Mouse (Mus musculus): ENCODE measurements around the gene Nab2. TPM values are rescaled to one million over a fixed set of nuclear protein-coding genes. Genes with fewer than 3 reads are reported as not detected.

Nab2 gene
- total and polyA plus RNA-seq, 3 experiments: 29.1 to 37.1 TPM; not detected in 1

- TF ChIP-seq EP300 (IDR thresholded peaks at IDR 0.05; ENCODE audit: low read depth in 1 of 2, low read length in 2 of 2) (peak in 1 of 2 experiments; percentile 84; a peak in 3 of 4 replicates), CTCF (IDR thresholded peaks at IDR 0.05 in 2 of 3, conservative IDR thresholded peaks at IDR 0.05 in 1 of 3; ENCODE audit: control insufficient read depth in 1 of 3, insufficient read depth in 1 of 3, low read depth in 2 of 3, low read length in 3 of 3, poor library complexity in 1 of 3, severe bottlenecking in 1 of 3) (peak in 2 of 3 experiments; percentile 40 to 57; a peak in 4 of 6 replicates), ZC3H11A (IDR thresholded peaks at IDR 0.05; ENCODE audit: low read depth, low read length) (no peak; the same call in 1 of the 2 replicates), JUND (IDR thresholded peaks at IDR 0.05; ENCODE audit: low read depth, low read length) (no peak), E2F4 (IDR thresholded peaks at IDR 0.05; ENCODE audit: borderline replicate concordance, low read depth, low read length) (no peak), ETS1 (IDR thresholded peaks at IDR 0.05; ENCODE audit: low read depth, low read length) (peak; percentile 68)
Measured at GRCm38 (mm10) chr10:127668093-127669050, at the start of gene Nab2 (continued).

- TF ChIP-seq NRF1 (IDR thresholded peaks at IDR 0.05; ENCODE audit: insufficient read depth, low read depth, low read length, poor library complexity, severe bottlenecking): no peak
- no peak for TF ChIP-seq POLR2AphosphoS2 (IDR thresholded peaks at IDR 0.05; ENCODE audit: low read length)
- no peak for TF ChIP-seq CHD2 (IDR thresholded peaks at IDR 0.05; ENCODE audit: low read length)
- no peak for TF ChIP-seq RCOR1 (IDR thresholded peaks at IDR 0.05; ENCODE audit: low read depth, low read length)
- no peak for TF ChIP-seq JUND (IDR thresholded peaks at IDR 0.05; ENCODE audit: low read depth, low read length)
- TF ChIP-seq MYB (IDR thresholded peaks at IDR 0.05; ENCODE audit: low read depth, low read length): no peak
- no peaks in the 10 kb centered on the region for H3K79me2 ChIP-seq (ENCODE audit: control insufficient read depth, insufficient read depth, low read length, poor library complexity)
- H3K9me3 ChIP-seq (replicated peaks; ENCODE audit: insufficient read depth, low read length): no peaks in the 10 kb centered on the region
- H3K4me1 ChIP-seq (ENCODE audit: control insufficient read depth in 1 of 2, insufficient read depth in 2 of 2, low read length in 2 of 2): no peaks in the 10 kb centered on the region
- DNase-seq (ENCODE audit: low read depth, low spot score): no peak
- no peak overlapping the region for H3K9ac ChIP-seq (ENCODE audit: control insufficient read depth, low read depth, low read length, poor library complexity, severe bottlenecking)
- no peak overlapping the region for H3K4me3 ChIP-seq (ENCODE audit: control insufficient read depth in 1 of 2, insufficient read depth in 1 of 2, low read depth in 2 of 2, low read length in 2 of 2)
- H3K36me3 ChIP-seq (ENCODE audit: control insufficient read depth in 1 of 2, insufficient read depth in 2 of 2, low read length in 2 of 2): no peaks in the 10 kb centered on the region
- no peak overlapping the region for H3K27ac ChIP-seq (ENCODE audit: control insufficient read depth, low read depth, low read length)
- H3K27me3 ChIP-seq (ENCODE audit: control insufficient read depth in 1 of 2, insufficient read depth in 2 of 2, low read length in 2 of 2): no peaks in the 10 kb centered on the region
Measured at GRCm38 (mm10) chr10:127712736-127713135, 44.4 kb upstream of the Nab2 start.

GRCm38 (mm10) chr10:127710331-127710730, 42.0 kb upstream of the Nab2 start:
- Histone ChIP-seq H3K4me1 (ENCODE audit: control insufficient read depth in 1 of 2, insufficient read depth in 2 of 2, low read length in 2 of 2) (peaks cover 0 to 4% of the 10 kb centered on the region in 2 experiments; a peak in 2 of 4 replicates), H3K27ac (ENCODE audit: control insufficient read depth, low read depth, low read length) (no peak overlapping the region), H3K79me2 (ENCODE audit: control insufficient read depth, insufficient read depth, low read length, poor library complexity) (no peaks in the 10 kb centered on the region), H3K36me3 (ENCODE audit: control insufficient read depth in 1 of 2, insufficient read depth in 2 of 2, low read length in 2 of 2) (no peaks in the 10 kb centered on the region), H3K9me3 (replicated peaks; ENCODE audit: insufficient read depth, low read length) (no peaks in the 10 kb centered on the region), H3K9ac (ENCODE audit: control insufficient read depth, low read depth, low read length, poor library complexity, severe bottlenecking) (no peak overlapping the region), H3K4me3 (ENCODE audit: control insufficient read depth in 1 of 2, insufficient read depth in 1 of 2, low read depth in 2 of 2, low read length in 2 of 2) (no peak overlapping the region), H3K27me3 (ENCODE audit: control insufficient read depth in 1 of 2, insufficient read depth in 2 of 2, low read length in 2 of 2) (no peaks in the 10 kb centered on the region)
- DNase-seq (ENCODE audit: low read depth, low spot score): no peak
- no peak for TF ChIP-seq USF1 (IDR thresholded peaks at IDR 0.05; ENCODE audit: low read depth, low read length)
- no peak for TF ChIP-seq MAFK (IDR thresholded peaks at IDR 0.05; ENCODE audit: borderline replicate concordance, low read depth, low read length)
- TF ChIP-seq ZNF384 (IDR thresholded peaks at IDR 0.05; ENCODE audit: low read depth, low read length): no peak
- no peak for TF ChIP-seq ZC3H11A (IDR thresholded peaks at IDR 0.05; ENCODE audit: low read depth, low read length)
- no peak for TF ChIP-seq CHD2 (IDR thresholded peaks at IDR 0.05; ENCODE audit: low read length)
- TF ChIP-seq SIN3A (IDR thresholded peaks at IDR 0.05; ENCODE audit: low read length): no peak
- TF ChIP-seq HCFC1 (IDR thresholded peaks at IDR 0.05; ENCODE audit: low read depth, low read length): no peak
- TF ChIP-seq TAL1 (IDR thresholded peaks at IDR 0.05; ENCODE audit: low read length): no peak
- no peak for TF ChIP-seq CHD1 (IDR thresholded peaks at IDR 0.05; ENCODE audit: low read depth, low read length)
- no peak for TF ChIP-seq USF2 (IDR thresholded peaks at IDR 0.05; ENCODE audit: borderline replicate concordance in 1 of 2, insufficient read depth in 1 of 2, low read depth in 1 of 2, low read length in 2 of 2)
- no peak for TF ChIP-seq KAT2A (conservative IDR thresholded peaks at IDR 0.05; ENCODE audit: low read depth, low read length)
- TF ChIP-seq POLR2A (IDR thresholded peaks at IDR 0.05; ENCODE audit: control insufficient read depth in 1 of 2, insufficient read depth in 1 of 2, low read depth in 1 of 2, low read length in 2 of 2, poor library complexity in 1 of 2): no peak
- TF ChIP-seq RAD21 (IDR thresholded peaks at IDR 0.05; ENCODE audit: low read depth, low read length): no peak
- TF ChIP-seq ZMIZ1 (IDR thresholded peaks at IDR 0.05; ENCODE audit: low read depth, low read length): no peak
